Mouse (Mus musculus) bone marrow, adult 2 months (tissue): ENCODE data around the gene Kctd15.

Experiments used
- CTCF ChIP-seq: fragments of 200-500 bp; IDR thresholded peaks from 2 replicates; pipeline ENCODE4 v1.5.1; 2011; ENCODE audit warnings: low read length, control low read depth; ENCODE audit not compliant: control insufficient read depth, insufficient read depth
- POLR2A ChIP-seq: fragments of 200-500 bp; IDR thresholded peaks from 2 replicates; pipeline ENCODE4 v1.6.1; 2011; ENCODE audit warnings: low read depth, mild to moderate bottlenecking, control low read depth, low read length, borderline replicate concordance; ENCODE audit not compliant: control insufficient read depth

DNA sequence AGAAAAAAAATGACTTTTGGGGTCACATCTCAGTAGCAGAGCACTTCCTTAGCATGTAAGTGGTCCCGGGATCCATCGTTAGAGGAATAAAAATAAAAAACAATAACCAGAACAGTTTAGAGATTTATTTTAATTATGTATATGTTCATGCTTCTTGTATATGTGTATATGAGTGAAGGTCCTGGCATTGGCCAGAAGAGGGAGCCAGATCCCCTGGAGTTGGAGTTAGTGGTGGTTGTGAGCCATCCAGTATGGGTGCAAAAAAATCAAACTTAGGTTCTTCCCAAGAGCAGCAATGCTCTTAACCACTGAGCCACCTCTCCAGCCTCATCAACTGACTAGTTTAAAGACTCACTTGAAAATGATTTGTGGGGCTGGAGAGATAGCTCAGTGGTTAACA is 40.3 kb downstream of the Kctd15 start:
- TF ChIP-seq POLR2A (no peak), CTCF (no peak)
